Mouse (Mus musculus): ENCODE data around the gene Znrf2. TPM values are rescaled to one million over a fixed set of nuclear protein-coding genes. Genes with fewer than 3 reads are reported as not detected.

The Znrf2 gene
- total and polyA plus RNA-seq, 3 experiments = 20.3 to 49.4 (median 39.5) TPM

DNA sequence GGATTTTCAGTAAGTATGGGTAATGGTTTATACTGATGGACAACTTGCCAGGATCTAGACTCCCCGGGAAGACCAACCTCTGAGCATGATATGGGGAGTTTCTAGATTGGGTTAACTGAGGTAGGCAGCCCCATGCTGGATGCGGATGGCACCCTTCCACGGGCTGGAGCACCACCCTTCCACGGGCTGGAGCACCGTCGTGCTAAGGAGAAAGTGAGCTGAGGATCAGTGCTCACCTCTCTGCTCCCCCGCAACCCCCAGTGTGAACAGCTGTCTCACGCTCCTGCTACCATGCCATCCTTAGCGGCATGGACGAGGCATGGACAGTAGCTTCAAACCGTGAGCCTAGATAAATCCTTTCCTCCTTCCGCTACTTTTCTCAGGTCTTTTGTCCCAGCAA is 115.8 kb downstream of the Znrf2 start:
- no peaks in the 10 kb centered on the region for H3K9me3 ChIP-seq (replicated peaks)
- H3K36me3 ChIP-seq (replicated peaks) = no peaks in the 10 kb centered on the region
- H3K4me3 ChIP-seq (ENCODE audit: low read depth, low read length) = no peak overlapping the region
- ATAC-seq (ENCODE audit: extremely low read depth, insufficient number of reproducible peaks, low FRiP score, poor library complexity, severe bottlenecking) (no peak), DNase-seq (ENCODE audit: low spot score) (no peak)
- peaks cover 13% of the 10 kb centered on the region for H3K27me3 ChIP-seq (ENCODE audit: insufficient read depth, low read length)
- no peak for TF ChIP-seq CTCF (IDR thresholded peaks at IDR 0.05; ENCODE audit: low read depth, low read length)
- no peak for TF ChIP-seq GATA1 (IDR thresholded peaks at IDR 0.05; ENCODE audit: borderline replicate concordance, low read length)
- TF ChIP-seq TAL1 (conservative IDR thresholded peaks at IDR 0.05; ENCODE audit: low read depth, low read length) = no peak
- TF ChIP-seq GATA2 (IDR thresholded peaks at IDR 0.05; ENCODE audit: borderline replicate concordance, low read depth, low read length) = no peak
- peaks cover 3% of the 10 kb centered on the region; the same call in 1 of the 2 replicates for H3K4me1 ChIP-seq (ENCODE audit: insufficient read depth, low read depth, low read length)

DNA sequence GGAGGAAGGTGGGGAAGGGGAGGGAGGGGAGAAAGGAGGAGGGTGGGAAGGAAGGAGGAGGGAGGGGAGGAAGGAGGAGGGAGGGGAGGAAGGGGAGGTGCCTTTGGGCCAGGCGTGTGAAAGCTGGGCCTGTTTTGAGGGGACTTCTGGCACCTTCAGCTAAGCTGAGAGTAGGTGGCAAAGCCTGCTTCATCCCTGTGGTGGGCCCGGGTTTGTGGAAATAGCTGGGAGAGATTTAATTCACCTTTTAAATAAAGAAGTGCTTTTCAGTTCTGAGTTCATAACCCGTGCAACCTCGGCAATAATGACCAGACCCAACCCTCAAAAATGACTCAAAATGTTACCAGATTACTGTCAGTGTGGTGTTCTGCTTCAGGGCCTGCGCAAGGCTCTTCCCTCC is 116.5 kb downstream of the Znrf2 start:
- no peak for ATAC-seq (ENCODE audit: extremely low read depth, insufficient number of reproducible peaks, low FRiP score, poor library complexity, severe bottlenecking)
- no peaks in the 10 kb centered on the region for H3K9me3 ChIP-seq (replicated peaks)
- peaks cover 3% of the 10 kb centered on the region; the same call in 1 of the 2 replicates for H3K4me1 ChIP-seq (ENCODE audit: insufficient read depth, low read depth, low read length)
- H3K36me3 ChIP-seq (replicated peaks) = no peaks in the 10 kb centered on the region
- peaks cover 8% of the 10 kb centered on the region; the same call in 1 of the 2 replicates for H3K27me3 ChIP-seq (ENCODE audit: insufficient read depth, low read length)
- TF ChIP-seq GATA2 (IDR thresholded peaks at IDR 0.05; ENCODE audit: borderline replicate concordance, low read depth, low read length) (no peak), TAL1 (conservative IDR thresholded peaks at IDR 0.05; ENCODE audit: low read depth, low read length) (no peak), GATA1 (IDR thresholded peaks at IDR 0.05; ENCODE audit: borderline replicate concordance, low read length) (no peak), CTCF (IDR thresholded peaks at IDR 0.05; ENCODE audit: low read depth, low read length) (no peak), POLR2AphosphoS5 (IDR thresholded peaks at IDR 0.05; ENCODE audit: insufficient replicate concordance, low read depth, low read length) (no peak)
- no peak overlapping the region for H3K4me3 ChIP-seq (ENCODE audit: low read depth, low read length)
- no peak for DNase-seq (ENCODE audit: low spot score)

DNA sequence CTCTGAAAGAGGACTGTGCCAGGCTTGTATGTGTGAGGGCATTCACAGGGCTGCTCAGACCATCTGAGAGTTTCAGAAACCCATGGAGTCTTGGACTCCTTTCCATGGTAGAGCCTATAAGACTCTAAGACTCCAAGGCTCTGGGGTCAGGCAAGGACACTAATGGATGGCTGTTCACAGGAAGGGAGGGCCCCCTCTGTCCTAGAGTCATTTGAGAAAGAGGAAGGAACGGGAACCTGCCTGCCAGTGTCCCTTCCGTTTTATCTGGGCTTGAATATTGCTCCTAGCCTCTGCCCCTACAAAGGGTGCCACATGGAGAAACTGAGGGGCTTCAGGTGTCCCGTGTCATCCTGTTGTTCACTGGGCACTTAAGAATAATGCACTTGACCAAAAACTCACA is 117.2 kb downstream of the Znrf2 start:
- Histone ChIP-seq H3K4me3 (ENCODE audit: low read depth, low read length) (no peak overlapping the region), H3K36me3 (replicated peaks) (no peaks in the 10 kb centered on the region), H3K27me3 (ENCODE audit: insufficient read depth, low read length) (peaks cover 8% of the 10 kb centered on the region; the same call in 1 of the 2 replicates), H3K4me1 (ENCODE audit: insufficient read depth, low read depth, low read length) (peaks cover 3% of the 10 kb centered on the region; the same call in 1 of the 2 replicates), H3K9me3 (replicated peaks) (no peaks in the 10 kb centered on the region)
- TF ChIP-seq GATA1 (IDR thresholded peaks at IDR 0.05; ENCODE audit: borderline replicate concordance, low read length) (no peak), CTCF (IDR thresholded peaks at IDR 0.05; ENCODE audit: low read depth, low read length) (no peak), POLR2AphosphoS5 (IDR thresholded peaks at IDR 0.05; ENCODE audit: insufficient replicate concordance, low read depth, low read length) (no peak), TAL1 (conservative IDR thresholded peaks at IDR 0.05; ENCODE audit: low read depth, low read length) (no peak)
- DNase-seq (ENCODE audit: low spot score) (no peak), ATAC-seq (ENCODE audit: extremely low read depth, insufficient number of reproducible peaks, low FRiP score, poor library complexity, severe bottlenecking) (no peak)

DNA sequence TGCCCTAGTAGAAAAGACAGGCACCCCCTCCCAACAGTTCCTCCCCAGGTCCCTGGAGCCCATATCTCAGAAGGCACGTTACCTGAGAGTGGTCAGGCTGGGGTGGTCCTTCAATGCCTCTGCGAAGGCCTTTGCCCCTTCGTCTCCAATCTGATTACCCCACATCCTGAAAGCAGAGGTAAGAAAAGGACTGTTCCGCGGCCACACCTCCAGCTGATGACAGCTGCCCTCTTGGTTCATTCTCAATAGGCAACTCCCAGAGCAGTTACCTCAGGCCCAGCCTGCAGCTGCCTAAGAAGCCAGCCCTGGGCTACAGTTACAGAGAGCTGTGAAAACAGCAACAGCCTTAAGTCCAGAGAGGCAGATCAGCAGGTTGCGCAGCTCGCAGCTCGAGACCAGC is 117.6 kb downstream of the Znrf2 start:
- no peak for ATAC-seq (ENCODE audit: extremely low read depth, insufficient number of reproducible peaks, low FRiP score, poor library complexity, severe bottlenecking)
- Histone ChIP-seq H3K4me3 (ENCODE audit: low read depth, low read length) (no peak overlapping the region), H3K9me3 (replicated peaks) (no peaks in the 10 kb centered on the region), H3K27me3 (ENCODE audit: insufficient read depth, low read length) (peaks cover 8% of the 10 kb centered on the region; the same call in 1 of the 2 replicates), H3K36me3 (replicated peaks) (no peaks in the 10 kb centered on the region), H3K4me1 (ENCODE audit: insufficient read depth, low read depth, low read length) (peaks cover 3% of the 10 kb centered on the region; the same call in 1 of the 2 replicates)
- no peak for TF ChIP-seq POLR2AphosphoS5 (IDR thresholded peaks at IDR 0.05; ENCODE audit: insufficient replicate concordance, low read depth, low read length)
- TF ChIP-seq GATA1 (IDR thresholded peaks at IDR 0.05; ENCODE audit: borderline replicate concordance, low read length) = no peak
- TF ChIP-seq GATA2 (IDR thresholded peaks at IDR 0.05; ENCODE audit: borderline replicate concordance, low read depth, low read length) = no peak
- TF ChIP-seq TAL1 (conservative IDR thresholded peaks at IDR 0.05; ENCODE audit: low read depth, low read length) = no peak
- DNase-seq (ENCODE audit: low spot score) = no peak

DNA sequence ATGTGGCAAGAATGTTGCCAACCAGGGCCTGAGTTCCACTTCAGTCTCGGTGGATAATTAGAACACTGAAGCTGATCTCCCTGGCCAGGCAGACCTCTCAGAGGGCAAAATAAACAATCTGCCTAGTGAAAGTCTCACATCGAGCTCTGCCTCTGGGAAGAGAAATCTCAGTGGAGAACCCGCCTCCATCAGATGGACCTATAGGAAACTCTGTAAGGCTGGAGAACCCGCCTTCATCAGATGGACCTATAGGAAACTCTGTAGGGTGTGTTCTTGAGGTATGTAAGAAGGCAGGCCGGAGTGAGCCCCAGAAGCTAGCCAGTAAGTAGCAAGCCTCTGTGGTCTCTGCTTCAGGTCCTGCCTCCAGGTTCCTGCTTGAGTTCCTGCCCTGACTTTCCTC is 118.2 kb downstream of the Znrf2 start:
- peaks cover 8% of the 10 kb centered on the region; the same call in 1 of the 2 replicates for H3K27me3 ChIP-seq (ENCODE audit: insufficient read depth, low read length)
- no peaks in the 10 kb centered on the region for H3K9me3 ChIP-seq (replicated peaks)
- no peak for ATAC-seq (ENCODE audit: extremely low read depth, insufficient number of reproducible peaks, low FRiP score, poor library complexity, severe bottlenecking)
- TF ChIP-seq CTCF (IDR thresholded peaks at IDR 0.05; ENCODE audit: low read depth, low read length) = no peak
- no peak for TF ChIP-seq GATA2 (IDR thresholded peaks at IDR 0.05; ENCODE audit: borderline replicate concordance, low read depth, low read length)
- no peak for TF ChIP-seq TAL1 (conservative IDR thresholded peaks at IDR 0.05; ENCODE audit: low read depth, low read length)
- TF ChIP-seq POLR2AphosphoS5 (IDR thresholded peaks at IDR 0.05; ENCODE audit: insufficient replicate concordance, low read depth, low read length) = no peak
- no peak for TF ChIP-seq GATA1 (IDR thresholded peaks at IDR 0.05; ENCODE audit: borderline replicate concordance, low read length)
- H3K4me3 ChIP-seq (ENCODE audit: low read depth, low read length) = no peak overlapping the region
- no peaks in the 10 kb centered on the region for H3K36me3 ChIP-seq (replicated peaks)
- no peak for DNase-seq (ENCODE audit: low spot score)
- peaks cover 3% of the 10 kb centered on the region; the same call in 1 of the 2 replicates for H3K4me1 ChIP-seq (ENCODE audit: insufficient read depth, low read depth, low read length)

DNA sequence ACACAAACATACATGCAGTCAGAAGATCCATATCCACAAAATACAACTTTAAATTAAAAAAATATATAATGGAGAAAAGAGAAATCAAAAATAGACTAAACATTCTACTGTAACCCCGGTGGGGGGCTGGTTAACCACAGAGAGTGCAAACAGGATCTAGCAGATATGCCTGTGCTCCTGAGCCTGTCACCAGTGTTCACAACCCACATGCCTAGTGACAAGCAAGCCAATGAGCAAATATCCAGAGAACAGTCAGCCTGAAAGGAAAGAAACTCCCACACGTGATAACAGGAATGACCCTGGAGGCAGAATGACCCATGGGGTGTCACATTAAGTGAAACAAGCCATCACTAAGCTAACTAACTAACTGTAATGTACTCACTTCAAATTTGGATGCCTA is 119.8 kb downstream of the Znrf2 start:
- H3K9me3 ChIP-seq (replicated peaks) = no peaks in the 10 kb centered on the region
- ATAC-seq (ENCODE audit: extremely low read depth, insufficient number of reproducible peaks, low FRiP score, poor library complexity, severe bottlenecking) (no peak), DNase-seq (ENCODE audit: low spot score) (no peak)

More for the DNA sequence above, 119.8 kb downstream of the Znrf2 start:
- H3K4me1 ChIP-seq (ENCODE audit: insufficient read depth, low read depth, low read length) = peaks cover 3% of the 10 kb centered on the region; the same call in 1 of the 2 replicates
- H3K36me3 ChIP-seq (replicated peaks) = no peaks in the 10 kb centered on the region
- TF ChIP-seq TAL1 (conservative IDR thresholded peaks at IDR 0.05; ENCODE audit: low read depth, low read length) (no peak), GATA2 (IDR thresholded peaks at IDR 0.05; ENCODE audit: borderline replicate concordance, low read depth, low read length) (no peak), CTCF (IDR thresholded peaks at IDR 0.05; ENCODE audit: low read depth, low read length) (no peak), GATA1 (IDR thresholded peaks at IDR 0.05; ENCODE audit: borderline replicate concordance, low read length) (no peak), POLR2AphosphoS5 (IDR thresholded peaks at IDR 0.05; ENCODE audit: insufficient replicate concordance, low read depth, low read length) (no peak)
- no peak overlapping the region for H3K4me3 ChIP-seq (ENCODE audit: low read depth, low read length)
- peaks cover 8% of the 10 kb centered on the region; the same call in 1 of the 2 replicates for H3K27me3 ChIP-seq (ENCODE audit: insufficient read depth, low read length)

Data from G1E (cell line).